Mouse (Mus musculus): ENCODE data around the gene Lig1.

- TF ChIP-seq POLR2A (IDR thresholded peaks at IDR 0.05; ENCODE audit: extremely low read depth, insufficient read depth, low read length) (no peak), CTCF (IDR thresholded peaks at IDR 0.05; ENCODE audit: extremely low read depth, insufficient read depth, low read length) (no peak)
Measured at GRCm38 (mm10) chr7:13290041-13290675, 13.1 kb downstream of the Lig1 start.

Data from cortical plate, adult 2 months (tissue).